Mouse (Mus musculus) stomach, embryonic 15.5 days (tissue): ENCODE results near the gene Tmem119. TPM values are rescaled to one million over a fixed set of nuclear protein-coding genes. Genes with fewer than 3 reads are reported as not detected.
"Not testable (repeated sequence)": the region's sequence is repeated elsewhere in the genome, so short reads cannot be mapped to it uniquely, and the experiment has no call there.

Experiments used
- ATAC-seq: fragments of 200-750 bp; cut with Nextera tagmentation; 2 replicates; pipeline ENCODE4 v1.8.0; 2017; ENCODE audit warnings: low read depth, moderate number of reproducible peaks, moderate TSS enrichment; ENCODE audit not compliant: insufficient read depth, low FRiP score
- H3K27ac ChIP-seq: fragments of 300-500 bp; sonication (generic); 2 replicates; pipeline ENCODE4 v1.5.1; 2015; ENCODE audit warnings: mild to moderate bottlenecking, inconsistent platforms
- H3K27me3 ChIP-seq: fragments of 300-500 bp; sonication (generic); replicated peaks from 2 replicates; pipeline ENCODE4 v1.6.1; 2015; ENCODE audit warnings: inconsistent platforms
- H3K36me3 ChIP-seq: fragments of 300-500 bp; sonication (generic); 2 replicates; pipeline ENCODE4 v1.6.1; 2015; ENCODE audit warnings: inconsistent platforms
- H3K4me1 ChIP-seq: fragments of 300-500 bp; sonication (generic); 2 replicates; pipeline ENCODE4 v1.6.1; 2015; ENCODE audit warnings: inconsistent platforms
- H3K4me2 ChIP-seq: fragments of 300-500 bp; sonication (generic); 2 replicates; pipeline ENCODE4 v1.6.1; 2015; ENCODE audit warnings: mild to moderate bottlenecking, inconsistent platforms
- H3K4me3 ChIP-seq: fragments of 300-500 bp; sonication (generic); replicated peaks from 2 replicates; pipeline ENCODE4 v1.5.1; 2015; ENCODE audit warnings: inconsistent platforms
- H3K9ac ChIP-seq: fragments of 300-500 bp; sonication (generic); 2 replicates; pipeline ENCODE4 v1.6.1; 2015; ENCODE audit warnings: inconsistent platforms
- H3K9me3 ChIP-seq: fragments of 300-500 bp; sonication (generic); 2 replicates; pipeline ENCODE4 v1.6.1; 2016; ENCODE audit warnings: inconsistent platforms
- WGBS: fragments of 180-500 bp; shearing (Covaris S2); methylation state at CpG from one replicate; pipeline ENCODE4 v1.1.7; 2015; 5-methylcytosine and 5-hydroxymethylcytosine counted together
- polyA plus RNA-seq: library from polyadenylated mRNA; unstranded; fragments of >200 nt; fragmentation: Nextera tagmentation; extraction: Ambion mirVana; gene quantifications from 2 replicates; pipeline ENCODE4 v1.2.1, GENCODE M21; 2015

Tmem119 gene
- polyA plus RNA-seq, 1 experiment from 2014 or later: 60.6 TPM

DNA sequence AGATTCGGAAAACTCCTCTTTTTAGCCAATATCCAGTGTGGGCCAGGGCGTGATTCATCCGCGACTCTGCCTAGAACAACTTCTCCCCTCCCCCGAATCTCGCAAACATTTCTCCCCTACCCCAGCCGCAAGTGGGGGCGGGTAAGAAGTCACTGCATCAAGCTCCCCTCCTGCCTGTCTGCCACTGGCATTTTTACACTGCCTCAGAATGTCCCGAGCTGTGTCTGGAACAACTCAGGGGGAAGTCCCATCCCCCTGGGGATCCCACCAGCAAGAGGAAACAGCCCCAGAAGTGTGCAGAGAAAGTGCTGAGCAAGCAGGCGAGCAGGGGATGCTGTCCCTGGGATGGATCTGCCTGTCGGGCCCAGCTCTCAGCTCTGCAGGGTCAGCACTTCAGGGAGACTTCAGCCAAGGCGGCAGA, 16.7 kb downstream of the Tmem119 start:
- Histone ChIP-seq H3K27me3 (peaks cover 5% of the 10 kb centered on the region; the same call in 1 of the 2 replicates), H3K9me3 (no peaks in the 10 kb centered on the region), H3K4me2 (0 out of 2 replicates have a peak overlapping the region, but pooled peaks have one; percentile 1), H3K9ac (no peak overlapping the region), H3K27ac (peak overlapping the region; percentile 91), H3K4me3 (no peak overlapping the region), H3K4me1 (peaks cover 21% of the 10 kb centered on the region; the same call in 1 of the 2 replicates), H3K36me3 (no peaks in the 10 kb centered on the region)
- WGBS: 6% methylated on average over 12 of the region's 12 CpGs
- peak; percentile 64 for ATAC-seq

DNA sequence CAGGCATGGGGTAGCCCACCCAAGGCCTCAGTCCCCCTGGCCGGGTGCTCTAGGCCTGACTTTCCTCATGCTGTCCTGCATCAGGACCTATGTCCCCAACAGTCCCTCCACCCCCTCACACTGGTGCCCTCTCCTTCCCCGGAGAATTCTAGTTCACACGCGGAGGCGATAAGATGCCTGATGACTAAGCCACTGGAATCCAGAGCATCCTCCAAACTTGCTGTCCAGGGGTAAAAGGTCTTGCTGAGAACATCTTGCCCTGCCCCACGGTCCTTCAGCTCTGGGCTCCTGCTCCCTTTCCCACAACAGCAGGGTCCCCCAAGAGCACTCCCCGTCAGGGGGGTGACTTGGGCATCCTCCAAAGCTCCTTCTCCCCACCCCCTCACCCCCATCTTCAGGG, 17.7 kb downstream of the Tmem119 start:
- Histone ChIP-seq H3K36me3 (peaks cover under 1% of the 10 kb centered on the region; the same call in 1 of the 2 replicates), H3K9me3 (no peaks in the 10 kb centered on the region), H3K4me3 (no peak overlapping the region), H3K27me3 (peaks cover 5% of the 10 kb centered on the region; the same call in 1 of the 2 replicates), H3K27ac (peak overlapping the region; percentile 91), H3K9ac (no peak overlapping the region), H3K4me1 (peaks cover 18% of the 10 kb centered on the region; the same call in 1 of the 2 replicates), H3K4me2 (no peak overlapping the region)
- ATAC-seq: no peak
- 82% methylated on average over 7 of the region's 7 CpGs for WGBS

DNA sequence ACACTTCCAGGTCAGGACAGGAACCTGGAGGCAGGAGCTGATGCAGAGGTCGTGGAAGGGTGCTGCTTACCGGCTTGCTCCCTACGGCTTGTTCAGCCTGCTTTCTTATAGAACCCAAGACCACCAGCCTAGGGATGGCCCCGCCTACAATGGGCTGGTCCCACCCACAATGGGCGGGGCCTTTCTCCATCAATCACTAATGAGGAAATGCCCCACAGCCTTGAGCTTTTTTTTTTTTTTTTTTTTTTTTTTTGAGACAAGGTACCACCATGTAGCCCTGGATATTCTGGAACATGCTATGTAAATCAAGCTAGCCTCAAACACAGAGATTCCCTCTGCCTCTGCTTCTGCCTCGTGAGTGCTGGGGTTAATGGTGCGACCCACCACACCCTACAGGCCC, 18.4 kb downstream of the Tmem119 start:
- peaks cover 5% of the 10 kb centered on the region; the same call in 1 of the 2 replicates for H3K27me3 ChIP-seq
- no peaks in the 10 kb centered on the region for H3K9me3 ChIP-seq
- no peak overlapping the region for H3K4me3 ChIP-seq
- H3K27ac ChIP-seq: no peak overlapping the region
- peaks cover 18% of the 10 kb centered on the region; the same call in 1 of the 2 replicates for H3K4me1 ChIP-seq
- peaks cover 7% of the 10 kb centered on the region; the same call in 1 of the 2 replicates for H3K36me3 ChIP-seq
- no peak overlapping the region for H3K4me2 ChIP-seq
- WGBS: 76% methylated on average over 7 of the region's 7 CpGs
- ATAC-seq: no peak
- no peak overlapping the region for H3K9ac ChIP-seq

DNA sequence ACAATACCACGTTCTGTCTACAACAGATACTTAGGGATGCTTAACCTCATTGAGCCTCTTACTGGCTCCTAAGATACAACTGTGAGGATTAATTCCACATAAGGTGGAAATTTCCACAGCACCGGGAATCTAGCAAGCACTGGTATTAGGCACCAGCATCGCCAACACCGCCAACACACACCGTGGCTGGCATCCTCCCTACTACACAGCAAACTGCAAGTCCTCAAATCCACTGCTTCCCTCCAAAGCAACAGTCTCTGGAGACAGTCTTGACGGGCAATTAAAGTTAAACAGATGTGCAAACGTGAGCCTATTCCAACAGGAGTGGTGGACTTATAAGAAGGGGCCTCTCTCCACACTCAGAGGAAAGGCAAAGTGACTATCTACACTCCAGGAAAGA, 19.1 kb downstream of the Tmem119 start:
- no peak overlapping the region for H3K27ac ChIP-seq

DNA sequence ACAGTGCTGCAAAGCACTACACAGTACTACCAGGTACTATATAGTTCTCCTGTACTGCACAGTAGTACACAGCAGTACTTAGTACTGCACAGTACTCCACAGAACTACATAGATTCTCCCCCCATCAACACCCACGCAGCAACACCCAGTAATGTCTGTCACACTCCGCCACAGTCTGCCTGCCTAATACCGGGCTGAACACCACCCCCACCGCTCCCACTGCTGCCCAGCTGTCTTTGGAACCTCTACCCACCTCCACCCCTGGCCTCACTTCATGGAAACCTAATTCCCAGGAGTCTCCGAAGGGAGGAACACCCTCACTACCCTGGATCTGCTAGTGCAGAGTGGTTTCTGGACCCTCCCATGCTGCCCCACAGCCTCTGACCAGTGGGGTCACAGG, 19.6 kb downstream of the Tmem119 start:
- Histone ChIP-seq H3K27me3 (peaks cover 5% of the 10 kb centered on the region; the same call in 1 of the 2 replicates), H3K36me3 (peaks cover 14% of the 10 kb centered on the region), H3K9ac (no peak overlapping the region), H3K27ac (no peak overlapping the region), H3K9me3 (no peaks in the 10 kb centered on the region), H3K4me1 (peaks cover 18% of the 10 kb centered on the region; the same call in 1 of the 2 replicates), H3K4me3 (no peak overlapping the region), H3K4me2 (no peak overlapping the region)
- 82% methylated on average over 5 of the region's 5 CpGs for WGBS
- ATAC-seq: no peak

More for the DNA sequence above, 19.1 kb downstream of the Tmem119 start:
- no peak for ATAC-seq
- 70% methylated on average over 7 of the region's 7 CpGs for WGBS
- no peak overlapping the region for H3K4me3 ChIP-seq
- H3K9me3 ChIP-seq: no peaks in the 10 kb centered on the region
- no peak overlapping the region for H3K9ac ChIP-seq
- H3K36me3 ChIP-seq: peaks cover 9% of the 10 kb centered on the region
- peaks cover 5% of the 10 kb centered on the region; the same call in 1 of the 2 replicates for H3K27me3 ChIP-seq
- H3K4me2 ChIP-seq: no peak overlapping the region
- peaks cover 18% of the 10 kb centered on the region; the same call in 1 of the 2 replicates for H3K4me1 ChIP-seq

DNA sequence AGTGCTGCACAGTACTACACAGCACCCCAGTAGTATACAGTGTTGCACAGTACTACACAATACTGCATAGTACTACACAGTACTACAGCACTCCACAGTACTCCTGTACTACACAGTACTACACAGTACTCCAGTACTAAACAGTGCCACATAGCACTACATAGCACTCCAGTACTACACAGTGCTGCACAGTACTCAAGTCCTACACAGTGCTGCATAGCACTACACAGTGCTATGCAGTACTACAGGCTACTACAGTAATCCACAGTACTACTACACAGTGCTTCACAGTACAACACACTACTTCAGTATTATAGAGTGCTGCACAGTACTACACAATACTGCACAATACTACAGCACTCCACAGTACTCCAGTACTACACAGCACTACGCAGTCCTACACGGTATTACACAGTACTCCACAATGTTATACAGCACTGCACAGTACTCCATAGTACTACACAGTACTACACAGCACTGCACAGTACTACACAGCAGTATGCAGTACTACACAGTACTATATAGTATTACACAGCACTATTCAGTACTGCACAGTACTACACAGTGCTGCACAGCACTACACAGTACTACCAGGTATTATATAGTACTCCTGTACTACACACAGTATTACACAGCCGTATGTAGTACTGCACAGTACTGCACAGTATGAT, 20.1 kb downstream of the Tmem119 start:
- Histone ChIP-seq H3K9me3 (no peaks in the 10 kb centered on the region), H3K4me2 (no peak overlapping the region), H3K27me3 (peaks cover 5% of the 10 kb centered on the region; the same call in 1 of the 2 replicates), H3K4me1 (peaks cover 18% of the 10 kb centered on the region; the same call in 1 of the 2 replicates), H3K36me3 (peaks cover 17% of the 10 kb centered on the region), H3K27ac (no peak overlapping the region), H3K4me3 (no peak overlapping the region), H3K9ac (no peak overlapping the region)
- no peak for ATAC-seq
- WGBS: 92% methylated on average over 3 of the region's 3 CpGs

DNA sequence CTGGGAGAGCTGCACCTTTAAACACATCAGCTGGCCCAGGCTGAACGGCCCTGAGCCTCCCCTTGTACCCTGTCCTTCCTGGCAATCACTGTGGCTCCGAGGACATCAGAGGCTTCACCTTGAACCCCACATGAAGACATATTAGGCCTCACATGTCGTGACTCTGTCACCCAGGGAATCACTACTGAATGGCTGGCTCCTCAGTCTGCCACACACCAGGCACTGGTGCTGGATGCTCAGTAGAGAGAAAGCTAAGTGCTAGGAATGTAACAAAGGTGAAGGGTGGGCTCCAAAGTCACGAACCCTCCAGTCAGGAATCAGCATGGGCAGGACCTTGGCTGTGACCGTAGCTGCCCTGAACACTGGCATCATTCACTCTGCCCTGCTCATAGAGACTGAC, 20.7 kb downstream of the Tmem119 start:
- Histone ChIP-seq H3K27ac (no peak overlapping the region), H3K4me1 (peaks cover 18% of the 10 kb centered on the region; the same call in 1 of the 2 replicates), H3K9me3 (no peaks in the 10 kb centered on the region), H3K4me3 (no peak overlapping the region), H3K27me3 (peaks cover 5% of the 10 kb centered on the region; the same call in 1 of the 2 replicates), H3K9ac (no peak overlapping the region), H3K4me2 (no peak overlapping the region), H3K36me3 (peaks cover 18% of the 10 kb centered on the region)
- ATAC-seq: no peak
- 70% methylated on average over 5 of the region's 5 CpGs for WGBS

DNA sequence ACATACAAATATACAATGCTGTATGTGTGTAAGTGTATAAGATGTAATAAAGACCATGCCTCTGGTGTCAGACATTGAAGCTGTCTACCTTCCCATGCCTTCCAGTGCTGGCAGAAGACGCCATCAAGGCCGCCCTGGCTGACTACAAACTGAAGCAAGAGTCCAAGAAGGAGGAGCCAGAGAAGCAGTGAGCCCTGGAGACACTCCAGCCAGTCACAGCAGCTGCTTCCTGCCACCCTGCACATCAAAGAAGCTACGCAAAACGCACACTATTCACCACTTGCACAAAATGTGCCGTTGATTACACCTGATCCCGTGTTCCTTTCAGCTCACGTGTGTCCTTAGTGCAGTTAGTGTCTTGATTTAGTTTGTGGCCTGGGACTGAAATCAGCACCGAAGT, 22.6 kb downstream of the Tmem119 start:
- not testable (repeated sequence) for H3K27ac ChIP-seq, H3K9me3 ChIP-seq, H3K27me3 ChIP-seq, H3K9ac ChIP-seq, ATAC-seq, H3K4me2 ChIP-seq, H3K4me3 ChIP-seq
- peaks cover 16% of the 10 kb centered on the region for H3K4me1 ChIP-seq
- H3K36me3 ChIP-seq: peaks cover 21% of the 10 kb centered on the region
- WGBS: 83% methylated on average over 8 of the region's 8 CpGs

DNA sequence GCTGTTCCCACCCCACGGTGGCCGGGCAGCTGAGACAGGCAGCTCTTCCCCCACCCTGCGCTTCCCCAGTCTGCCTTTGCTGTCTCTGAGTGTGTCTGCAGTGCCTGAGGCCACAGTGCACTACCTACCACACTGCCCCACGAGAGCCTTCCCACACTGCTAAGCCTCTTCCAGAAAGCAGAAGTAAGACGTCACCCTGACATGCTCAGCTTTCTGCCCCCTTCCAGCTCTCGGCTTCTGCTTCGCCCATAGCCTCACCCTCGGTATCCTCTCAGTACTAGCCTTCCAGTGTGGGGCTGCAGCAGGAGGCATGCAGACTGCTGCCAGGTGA, 23.5 kb downstream of the Tmem119 start:
- Histone ChIP-seq H3K4me1 (peaks cover 14% of the 10 kb centered on the region), H3K4me3 (no peak overlapping the region), H3K9ac (no peak overlapping the region), H3K36me3 (peaks cover 21% of the 10 kb centered on the region), H3K4me2 (no peak overlapping the region), H3K27me3 (no peaks in the 10 kb centered on the region), H3K27ac (no peak overlapping the region), H3K9me3 (no peaks in the 10 kb centered on the region)
- no peak for ATAC-seq
- WGBS: 79% methylated on average over 8 of the region's 8 CpGs

DNA sequence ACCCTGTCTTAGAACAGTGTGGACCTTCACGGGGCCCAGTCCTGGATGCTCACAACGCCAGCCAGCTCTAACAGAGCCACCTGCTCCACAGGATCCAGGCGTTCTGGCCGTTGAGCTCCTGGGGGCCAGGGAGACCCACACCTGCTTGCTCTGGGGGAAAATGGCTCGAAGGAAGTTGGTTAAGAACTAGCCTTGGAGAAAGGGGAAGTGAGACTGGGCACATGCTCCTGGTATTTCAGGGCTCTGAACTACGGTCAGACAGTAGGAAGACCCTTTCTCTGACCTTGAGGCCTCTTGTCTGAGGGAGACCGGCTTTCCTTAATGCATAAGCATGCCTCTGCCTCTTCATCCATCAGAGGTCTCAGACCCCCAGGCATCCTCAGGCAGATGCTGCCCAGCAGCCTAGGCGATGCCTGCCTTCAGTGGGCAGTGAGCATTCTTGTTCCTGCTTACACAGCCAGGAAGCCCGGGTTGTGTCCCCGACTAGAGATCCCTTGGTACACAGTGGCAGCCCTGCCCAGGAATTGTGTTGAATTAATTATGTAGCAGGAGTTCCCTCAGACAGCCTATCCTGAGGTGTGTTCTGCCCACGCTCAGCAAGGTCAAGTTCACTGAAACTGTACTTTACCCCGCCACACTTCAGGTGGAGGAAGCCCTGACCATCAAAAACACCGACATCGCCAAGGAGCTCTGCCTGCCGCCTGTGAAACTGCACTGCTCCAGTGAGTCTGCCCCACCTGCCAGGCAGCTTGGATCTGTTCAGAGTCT, 24.0 kb downstream of the Tmem119 start:
- no peak overlapping the region for H3K27ac ChIP-seq
- H3K4me1 ChIP-seq: peaks cover 13% of the 10 kb centered on the region
- no peak overlapping the region for H3K4me2 ChIP-seq
- no peak for ATAC-seq
- H3K4me3 ChIP-seq: no peak overlapping the region
- H3K9me3 ChIP-seq: no peaks in the 10 kb centered on the region
- no peak overlapping the region for H3K9ac ChIP-seq
- H3K36me3 ChIP-seq: peaks cover 21% of the 10 kb centered on the region
- WGBS: 85% methylated on average over 15 of the region's 15 CpGs
- no peaks in the 10 kb centered on the region for H3K27me3 ChIP-seq

DNA sequence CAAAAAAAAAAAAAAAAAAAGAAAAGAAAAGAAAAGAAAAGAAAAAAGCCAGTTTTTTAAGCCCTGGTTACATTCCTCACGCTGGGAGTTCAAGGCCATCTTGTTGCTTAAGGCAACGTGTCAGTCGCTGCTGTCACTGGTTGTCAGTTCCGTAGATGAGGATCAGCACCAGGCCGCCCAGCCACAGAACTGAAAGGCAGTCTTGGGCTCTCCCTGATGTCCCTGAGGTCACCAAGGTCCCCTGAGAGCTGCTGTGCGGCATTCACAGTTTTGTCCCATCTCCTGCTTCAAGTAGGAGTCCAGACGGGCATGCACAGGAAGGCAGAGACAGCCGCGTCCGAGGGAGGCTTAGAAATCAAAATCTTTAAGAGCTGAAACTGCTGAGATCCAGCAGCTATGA, 24.7 kb downstream of the Tmem119 start:
- WGBS: 89% methylated on average over 10 of the region's 10 CpGs
- H3K4me2 ChIP-seq: no peak overlapping the region

DNA sequence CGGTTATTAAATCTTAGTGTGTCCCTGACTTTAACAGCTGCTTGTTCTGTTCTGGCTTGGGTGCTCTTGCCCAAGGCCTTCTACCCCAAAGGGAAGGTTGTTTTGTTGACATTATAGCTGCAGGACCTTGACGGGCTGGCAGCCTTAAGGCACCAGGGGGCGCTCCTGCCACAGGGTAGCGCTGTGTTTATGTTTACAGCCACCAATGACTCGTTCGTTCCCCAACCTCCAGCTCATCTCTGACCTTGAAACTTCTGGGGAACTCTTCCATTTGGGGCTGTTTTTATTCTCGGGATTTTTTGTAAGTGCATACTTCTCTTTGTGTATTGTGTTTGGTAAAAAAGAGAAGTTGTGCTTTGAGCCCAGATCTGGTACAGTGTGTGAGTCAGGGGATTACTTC, 26.7 kb downstream of the Tmem119 start:
- ATAC-seq: peak; percentile 19; the same call in 1 of the 2 replicates
- peak overlapping the region; percentile 68; the same call in 1 of the 2 replicates for H3K27ac ChIP-seq
- peak overlapping the region; percentile 94 for H3K4me2 ChIP-seq
- peak overlapping the region; percentile 100 for H3K4me3 ChIP-seq
- no peaks in the 10 kb centered on the region for H3K9me3 ChIP-seq
- peaks cover 21% of the 10 kb centered on the region for H3K36me3 ChIP-seq
- H3K27me3 ChIP-seq: no peaks in the 10 kb centered on the region
- H3K4me1 ChIP-seq: peaks cover 20% of the 10 kb centered on the region
- H3K9ac ChIP-seq: no peak overlapping the region
- WGBS: under 1% methylated on average over 7 of the region's 7 CpGs

More for the DNA sequence above, 24.7 kb downstream of the Tmem119 start:
- no peaks in the 10 kb centered on the region for H3K9me3 ChIP-seq
- peaks cover 21% of the 10 kb centered on the region for H3K36me3 ChIP-seq
- no peak overlapping the region for H3K27ac ChIP-seq
- no peak overlapping the region for H3K9ac ChIP-seq
- peaks cover 8% of the 10 kb centered on the region for H3K4me1 ChIP-seq
- no peak overlapping the region for H3K4me3 ChIP-seq
- no peak for ATAC-seq
- H3K27me3 ChIP-seq: no peaks in the 10 kb centered on the region
